Mouse (Mus musculus): ENCODE measurements at regions not wholly inside any gene's neighbourhood (a gene's known extent, or its start where the extent isn't known, plus 50 kb on each side); places are given as distances from the start of the nearest gene placed in this dataset.

DNA sequence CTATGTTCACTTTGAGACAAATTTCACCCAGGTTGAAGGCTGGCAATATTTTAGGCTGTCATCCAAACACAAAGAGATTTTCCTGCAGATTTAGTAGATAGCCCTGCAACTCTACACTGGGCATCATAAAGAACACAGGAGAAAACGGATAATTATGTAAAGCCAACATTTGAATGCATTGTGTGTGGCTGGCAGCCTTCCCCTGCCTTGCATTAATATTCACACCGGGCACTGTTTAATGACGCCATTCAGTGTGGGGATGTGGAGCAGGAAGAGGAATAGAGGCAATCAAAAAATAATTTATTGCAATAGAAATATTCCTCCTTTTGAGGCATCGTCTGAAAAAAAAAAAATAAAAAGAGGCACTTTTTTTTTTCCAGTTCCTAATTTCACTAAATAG, 105.7 kb downstream of the Samd5 start:
- TF ChIP-seq POLR2A (IDR thresholded peaks at IDR 0.05; ENCODE audit: insufficient read depth, low read length) (no peak), EP300 (IDR thresholded peaks at IDR 0.05; ENCODE audit: insufficient read depth, low read depth, low read length) (no peak)

Data from ES-Bruce4 (cell line).